Mouse (Mus musculus) cerebellum, postnatal 25 days (tissue): ENCODE results near the gene Krt80.

Experiments used
- DNase-seq, 2 experiments: peaks; one replicate each; pipeline ENCODE4 v3.0.0; 2021; ENCODE audit warnings: mixed read lengths in 2 of 2

Gene Krt80

DNA sequence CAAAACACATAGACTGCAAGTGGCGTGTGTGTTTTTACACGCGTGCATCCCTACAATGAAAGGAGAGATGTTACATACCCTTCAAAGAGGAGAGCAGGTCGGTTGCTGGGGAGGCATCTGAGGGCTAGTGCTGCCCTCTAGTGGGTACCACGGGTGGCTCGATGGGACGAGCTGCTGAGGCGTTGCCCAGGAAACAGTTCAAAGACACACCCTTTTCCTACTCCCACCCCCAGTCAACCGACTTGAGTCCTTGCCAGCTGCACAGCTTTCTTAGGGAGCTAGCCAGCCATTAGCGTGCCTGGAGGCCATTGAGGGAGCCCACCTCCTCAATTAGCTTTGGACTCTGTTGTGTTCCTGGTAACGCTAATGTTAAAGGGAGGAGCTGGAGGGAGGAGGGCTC lies 54.1 kb downstream of the Krt80 start:
- peak; percentile 77 to 85 for DNase-seq

DNA sequence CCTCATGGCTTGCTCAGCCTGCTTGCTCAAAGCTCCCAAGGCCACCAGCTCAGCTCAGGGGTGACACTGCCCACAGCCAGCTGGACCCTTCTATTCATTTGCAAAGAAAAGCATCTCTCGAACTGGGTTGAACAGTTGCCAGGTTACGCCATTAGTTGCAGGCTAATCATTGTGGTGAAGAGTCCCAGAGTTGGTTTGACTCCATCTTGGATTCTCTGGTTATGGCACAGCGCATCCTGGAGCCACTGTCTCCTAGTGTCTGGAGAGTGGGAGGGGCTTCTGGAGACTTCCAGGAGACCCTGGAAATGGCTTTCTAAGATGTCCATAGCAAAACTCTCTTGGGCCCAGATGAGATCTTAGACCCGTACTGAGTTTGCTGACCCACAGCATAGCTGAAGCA lies 54.6 kb downstream of the Krt80 start:
- no peak for DNase-seq

DNA sequence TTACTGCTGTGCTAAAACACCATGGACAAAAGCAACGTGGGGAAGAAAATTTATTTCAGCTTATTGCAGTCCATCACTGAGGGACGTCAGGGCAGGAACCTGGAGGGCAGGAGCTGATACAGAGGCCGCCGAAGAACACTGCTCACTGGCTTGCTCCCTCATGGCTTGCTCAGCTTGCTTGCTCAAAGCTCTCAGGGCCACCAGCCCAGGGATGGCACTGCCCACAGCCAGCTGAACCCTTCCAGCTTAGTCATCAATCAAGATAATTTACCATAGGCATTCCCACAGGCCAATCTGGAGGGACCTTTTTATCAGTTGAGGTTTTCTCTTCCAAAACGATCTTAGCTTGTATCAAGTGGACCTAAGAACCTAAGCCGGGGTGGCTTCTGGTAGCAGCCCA lies 58.0 kb downstream of the Krt80 start:
- no peak for DNase-seq

DNA sequence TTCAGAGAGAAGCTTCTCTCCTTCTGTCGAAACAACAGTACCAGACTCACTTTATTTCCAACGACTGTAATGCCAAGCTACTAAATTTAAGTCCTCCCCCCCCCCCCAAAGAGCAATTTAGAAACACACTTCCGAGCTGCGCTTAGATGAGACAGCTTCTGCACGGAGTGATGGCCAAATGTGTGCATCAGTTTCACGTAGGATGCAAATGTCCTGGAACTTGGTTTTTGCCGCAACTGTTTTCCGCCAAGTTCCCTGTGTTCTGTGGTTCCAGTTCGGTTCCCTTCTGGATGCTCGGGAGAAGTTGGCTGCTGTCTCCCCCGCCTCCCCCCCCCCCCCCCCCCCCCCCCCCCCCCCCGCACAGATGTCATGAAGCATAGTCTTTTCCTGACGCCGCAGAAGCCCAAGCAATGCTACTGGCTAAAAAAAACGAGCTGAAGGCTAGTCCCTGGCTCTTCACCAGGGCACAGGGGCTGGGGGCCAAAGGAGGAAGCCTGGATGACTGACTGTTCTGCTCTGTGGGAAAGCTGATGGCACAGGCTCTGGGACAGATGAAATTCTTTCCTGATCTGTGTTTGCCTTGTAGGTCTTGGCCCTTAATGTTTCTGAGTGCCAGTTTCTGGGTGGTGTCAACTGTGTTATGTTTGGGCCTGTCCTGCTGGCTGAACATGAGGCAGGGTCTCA lies 58.7 kb downstream of the Krt80 start:
- no peak for DNase-seq

DNA sequence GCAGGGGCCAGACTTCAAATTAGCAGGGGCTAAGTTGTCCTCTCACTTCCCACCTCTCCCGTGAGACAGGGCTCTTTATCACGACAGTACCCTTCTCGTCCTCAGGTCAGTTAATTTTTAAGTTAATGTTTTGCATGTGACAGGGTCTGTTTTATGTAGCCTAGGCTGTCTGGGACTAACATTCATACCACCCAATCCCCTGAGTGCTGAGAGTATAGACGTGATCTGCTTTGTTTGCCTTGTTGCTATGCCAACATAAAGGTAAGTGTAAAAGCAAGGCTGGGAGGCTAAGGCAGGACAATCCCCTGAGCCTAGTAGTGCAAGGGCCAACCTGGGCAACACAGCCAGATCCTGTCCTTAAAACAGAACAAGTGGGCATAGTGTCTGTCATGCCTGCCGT lies 60.5 kb downstream of the Krt80 start:
- no peak for DNase-seq

DNA sequence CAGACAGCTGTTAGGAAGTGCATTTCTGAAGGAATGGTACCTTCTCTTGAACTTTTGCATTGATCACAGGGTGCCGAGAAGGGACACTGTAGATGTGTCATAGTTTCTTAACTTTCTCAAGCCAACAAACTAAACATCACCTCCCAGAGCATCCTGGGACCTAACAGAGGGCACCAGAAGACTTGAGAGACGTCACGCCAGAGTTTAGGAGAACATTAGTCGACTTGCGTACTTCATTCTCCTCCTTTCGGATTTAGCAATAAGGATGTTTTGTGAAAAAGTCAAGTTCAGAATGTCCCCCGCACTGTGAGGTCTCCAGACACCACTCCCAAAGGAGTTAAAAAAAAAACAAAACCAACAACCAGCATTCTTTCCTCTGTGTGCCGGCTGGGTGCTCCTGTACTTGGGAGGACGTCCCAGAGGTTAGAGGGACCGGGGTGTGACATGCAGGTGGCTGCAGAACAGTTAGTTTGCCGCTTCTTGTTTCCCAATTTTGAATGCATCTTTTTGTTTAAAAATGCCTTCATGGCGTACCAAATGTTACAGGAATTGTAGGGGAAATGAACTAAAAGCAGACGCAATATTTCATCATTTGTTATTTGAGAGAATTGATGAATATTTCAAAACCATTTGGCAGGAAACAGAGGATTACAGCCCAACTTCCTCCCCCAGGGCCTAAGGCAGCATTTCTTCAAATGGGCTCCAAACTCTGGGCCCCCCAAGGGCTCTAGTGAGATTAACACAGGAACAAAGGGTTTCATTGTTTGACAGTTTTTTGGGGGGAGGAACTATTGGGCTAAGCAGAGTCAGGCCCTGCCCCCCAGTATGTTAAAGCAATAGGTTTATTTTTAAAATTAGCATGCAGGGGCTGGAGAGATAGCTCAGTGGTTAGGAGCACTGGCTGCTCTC lies 61.3 kb downstream of the Krt80 start:
- DNase-seq, result no peak

DNA sequence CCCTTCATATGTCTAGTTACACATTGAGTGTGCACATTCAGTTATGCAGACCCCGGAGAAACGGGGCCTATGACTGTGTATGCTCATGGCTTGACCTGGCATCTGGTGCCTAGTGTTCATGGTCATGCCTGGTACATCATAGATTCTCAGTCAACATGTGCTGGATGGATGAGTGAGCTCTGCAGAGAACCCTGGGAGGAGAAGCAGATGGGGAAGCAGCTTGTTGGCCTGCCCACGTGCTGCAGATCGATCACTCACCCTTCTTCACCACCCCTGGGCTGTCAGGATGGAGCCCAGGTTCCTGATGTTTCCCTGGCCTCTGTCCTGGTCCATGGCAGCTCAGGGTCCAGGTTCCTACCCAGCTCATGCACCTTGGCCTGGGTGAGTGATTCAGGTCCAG lies 63.5 kb downstream of the Krt80 start:
- DNase-seq, result no peak

DNA sequence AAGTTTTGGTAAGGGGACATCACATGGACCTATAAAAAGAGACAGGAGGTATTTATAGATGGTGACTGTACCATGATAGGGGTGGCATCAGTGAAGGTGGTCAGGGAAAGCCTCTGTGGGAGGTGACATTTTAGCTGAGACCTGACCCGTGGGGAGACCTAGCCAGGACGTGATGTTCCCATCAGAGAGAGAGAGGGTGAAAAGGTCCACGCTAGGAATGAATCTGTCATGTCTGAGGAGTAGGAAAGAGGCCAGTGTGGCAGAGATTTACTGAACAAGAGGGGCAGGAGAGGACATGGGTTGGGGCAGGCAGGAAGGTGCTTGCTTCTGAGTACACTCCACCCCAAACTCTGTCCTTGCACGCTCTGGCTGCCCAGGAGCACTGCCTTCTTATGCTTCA lies 66.1 kb downstream of the Krt80 start:
- DNase-seq, result no peak

DNA sequence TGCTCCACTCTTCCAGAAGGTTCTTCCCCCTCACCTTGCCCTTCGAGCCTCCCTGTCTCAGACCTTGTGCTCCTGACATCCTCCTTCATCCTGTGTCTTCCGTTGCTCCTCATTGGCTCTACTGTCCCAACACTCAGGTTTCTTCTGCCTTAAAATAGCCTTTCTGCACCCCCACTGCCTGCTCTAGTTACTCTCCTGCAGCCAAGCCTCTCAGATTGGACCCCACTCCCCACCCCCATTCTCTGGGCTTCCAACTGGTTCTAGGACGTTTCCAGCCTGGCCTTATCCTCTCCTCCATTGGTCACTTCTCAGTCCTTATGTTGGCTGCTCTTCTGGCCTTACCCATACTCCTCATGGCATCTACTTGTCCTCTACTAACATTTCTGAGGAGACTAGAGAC lies 67.8 kb downstream of the Krt80 start:
- DNase-seq, result no peak

DNA sequence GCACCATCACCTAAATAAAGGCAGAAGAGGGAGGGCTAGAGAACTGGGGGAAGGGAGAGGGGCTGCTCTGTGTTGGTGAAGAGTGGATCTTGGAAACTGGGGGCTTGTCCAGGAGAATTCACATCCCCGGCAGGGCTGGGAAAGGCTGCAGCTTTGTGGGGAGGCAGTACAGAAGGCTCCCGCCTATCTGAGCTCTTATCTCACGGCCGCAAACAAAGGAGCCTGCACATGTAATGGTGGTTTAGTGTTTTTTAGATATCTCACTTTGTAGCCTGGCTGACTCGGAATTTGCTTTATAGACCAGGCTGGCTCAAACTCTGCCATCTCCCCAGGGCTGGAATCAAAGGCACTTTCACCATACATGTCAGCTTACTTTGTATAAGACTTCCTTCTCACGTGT lies 69.8 kb downstream of the Krt80 start:
- DNase-seq, result no peak

DNA sequence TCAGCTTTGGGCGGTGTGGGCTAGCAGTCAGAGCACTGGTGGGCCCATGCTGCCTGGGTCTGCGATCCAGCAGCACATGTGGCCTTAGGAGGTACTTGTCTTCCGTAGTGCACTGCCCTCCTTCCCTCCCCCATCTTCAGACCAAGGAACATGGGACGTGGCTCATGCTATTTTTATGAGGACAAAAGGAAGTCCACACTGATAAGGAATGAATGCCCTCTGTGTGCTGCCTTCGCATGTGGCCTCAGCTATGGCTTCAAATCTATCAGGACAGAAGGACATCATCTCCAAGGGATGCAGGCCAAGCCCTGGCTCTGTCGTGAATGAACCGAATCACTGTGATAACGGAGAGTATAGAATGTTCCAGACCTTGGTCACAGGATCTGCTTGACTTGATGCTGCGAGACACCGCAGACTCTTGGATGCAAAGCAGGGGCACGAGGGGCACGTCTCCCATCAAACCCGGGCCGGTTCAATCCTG lies 70.4 kb downstream of the Krt80 start:
- DNase-seq, result no peak

DNA sequence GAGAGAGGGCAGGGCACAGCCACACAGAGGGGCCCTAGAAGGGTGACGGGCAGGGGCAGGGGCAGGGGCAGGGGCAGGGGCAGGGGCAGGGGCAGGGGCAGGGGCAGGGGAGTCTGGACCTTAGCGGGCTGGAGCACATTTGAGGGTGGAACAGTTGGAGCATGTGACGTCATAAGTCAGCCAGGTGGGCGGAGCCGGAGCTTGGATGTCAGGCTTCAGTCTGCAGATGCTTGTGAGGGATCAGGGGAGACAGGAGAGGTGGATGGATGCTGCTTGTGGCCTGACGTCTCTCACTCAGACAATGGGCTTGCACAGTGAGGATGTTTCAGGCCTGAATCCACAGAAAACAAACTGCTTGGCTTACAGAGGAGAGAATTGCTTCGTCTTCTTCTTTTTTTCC lies 71.4 kb downstream of the Krt80 start:
- no peak for DNase-seq

DNA sequence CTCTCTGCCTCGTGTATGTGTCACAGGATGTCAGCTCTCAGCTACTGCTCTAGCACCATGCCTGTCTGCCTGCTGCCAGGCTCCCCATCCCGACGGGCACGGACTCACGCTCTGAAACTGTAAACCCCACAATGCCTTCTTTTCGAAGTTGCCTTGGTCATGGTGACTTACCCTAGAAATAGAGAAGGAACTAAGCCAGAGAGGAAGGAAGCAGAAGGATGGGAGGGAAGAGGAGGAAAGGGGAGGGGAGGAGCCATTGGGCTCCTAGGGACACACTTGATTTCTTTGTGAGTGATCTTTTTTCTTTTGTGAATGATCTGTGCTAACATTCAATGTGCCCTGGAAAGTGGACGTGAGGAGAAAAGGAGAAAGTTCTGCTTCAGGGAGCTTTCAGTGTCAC lies 72.0 kb downstream of the Krt80 start:
- DNase-seq, result no peak
